Mouse (Mus musculus): Measurements from ENCODE around the gene Hlcs.

The Hlcs gene

DNA sequence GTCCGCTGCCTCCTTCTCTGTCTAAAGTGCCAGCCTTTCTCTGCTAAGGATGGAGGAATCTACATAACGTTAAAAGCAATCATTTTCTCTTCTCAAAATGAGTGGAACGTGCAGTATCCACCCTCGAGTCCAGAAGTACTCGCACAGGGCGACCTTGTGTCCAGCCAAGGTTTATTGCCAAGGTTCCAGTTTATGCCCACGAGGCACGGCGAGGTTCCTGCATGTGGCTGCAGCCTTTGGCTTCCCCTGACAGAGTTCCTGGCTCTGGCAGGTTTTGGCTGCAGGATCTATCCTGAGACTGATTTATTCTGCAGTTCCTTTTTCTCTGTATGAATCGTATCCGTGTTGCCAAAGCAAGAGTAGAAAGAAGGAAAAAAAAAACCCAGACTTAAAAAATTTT lies 150.3 kb downstream of the Hlcs start:
- peak in 1 of 2 experiments; percentile 26 for DNase-seq (ENCODE audit: low spot score in 2 of 2)

DNA sequence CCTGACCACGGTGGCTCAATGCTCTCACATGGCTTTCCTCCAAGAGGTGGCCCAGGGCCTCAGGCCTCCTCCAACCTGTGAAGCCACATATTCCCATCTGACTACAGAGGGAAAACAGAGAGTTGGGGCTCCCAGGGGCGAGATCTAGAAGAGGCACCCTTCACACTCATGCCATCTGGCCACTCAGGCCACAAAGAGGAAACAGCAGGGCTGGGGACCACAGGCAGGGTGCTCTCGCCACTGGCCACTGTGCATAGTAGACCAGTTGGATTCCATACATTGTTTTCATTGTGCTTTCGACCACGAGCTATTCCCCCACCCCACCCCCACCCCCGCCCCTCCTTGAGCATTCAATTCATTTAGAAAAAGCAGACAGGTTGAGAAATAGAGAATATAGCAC lies 151.4 kb downstream of the Hlcs start:
- no peak for DNase-seq (ENCODE audit: low spot score in 2 of 2)

DNA sequence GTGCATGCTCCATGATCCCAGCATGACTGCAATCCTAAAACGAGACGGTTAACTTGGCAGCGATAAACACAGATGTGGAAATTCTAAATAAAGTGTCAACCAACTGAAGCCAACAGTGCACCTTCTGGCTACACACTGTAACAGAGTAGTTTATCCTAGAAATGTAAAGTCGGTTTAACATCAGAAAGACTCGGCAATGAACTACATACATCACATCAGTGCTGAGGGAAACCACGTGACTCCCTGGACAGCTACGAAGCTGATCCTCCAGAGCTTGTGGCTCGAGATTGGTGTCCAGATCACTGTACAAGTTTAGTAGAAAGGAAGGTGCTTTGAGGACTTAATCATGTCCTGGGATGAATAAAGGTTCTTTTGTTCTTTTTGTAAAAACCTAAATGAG lies 155.6 kb downstream of the Hlcs start:
- no peak for DNase-seq (ENCODE audit: low spot score in 2 of 2)

DNA sequence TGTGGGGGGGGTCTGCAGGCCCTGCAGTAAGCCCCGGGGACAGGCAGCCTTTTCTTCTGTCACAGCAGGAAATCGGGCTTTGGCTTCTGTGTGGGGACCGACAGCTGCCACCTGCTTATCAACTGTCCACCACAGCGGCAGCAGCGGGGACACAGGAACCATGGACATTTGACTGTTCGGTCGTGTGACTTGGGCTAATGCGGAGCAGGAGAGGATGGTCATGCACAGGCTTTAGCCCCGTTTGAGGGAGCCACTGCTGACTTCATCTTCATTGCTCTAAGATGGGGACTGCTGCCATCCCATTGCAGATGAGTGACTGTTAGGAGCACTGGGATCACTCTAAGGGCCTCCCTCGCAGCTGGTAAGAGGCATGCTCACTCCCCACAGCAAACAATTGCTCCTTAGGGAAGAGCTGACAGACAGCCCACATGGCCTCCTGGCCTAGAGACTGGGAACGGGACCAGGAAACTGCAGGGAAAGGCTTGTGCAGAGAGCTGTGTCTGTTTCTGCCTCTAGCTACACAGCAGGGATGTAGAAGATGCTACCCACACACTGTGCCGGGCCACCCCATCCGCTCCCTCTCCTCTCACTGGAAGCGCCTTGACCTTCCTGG lies 158.2 kb downstream of the Hlcs start:
- peak; percentile 9 to 26 for DNase-seq (ENCODE audit: low spot score in 2 of 2)

DNA sequence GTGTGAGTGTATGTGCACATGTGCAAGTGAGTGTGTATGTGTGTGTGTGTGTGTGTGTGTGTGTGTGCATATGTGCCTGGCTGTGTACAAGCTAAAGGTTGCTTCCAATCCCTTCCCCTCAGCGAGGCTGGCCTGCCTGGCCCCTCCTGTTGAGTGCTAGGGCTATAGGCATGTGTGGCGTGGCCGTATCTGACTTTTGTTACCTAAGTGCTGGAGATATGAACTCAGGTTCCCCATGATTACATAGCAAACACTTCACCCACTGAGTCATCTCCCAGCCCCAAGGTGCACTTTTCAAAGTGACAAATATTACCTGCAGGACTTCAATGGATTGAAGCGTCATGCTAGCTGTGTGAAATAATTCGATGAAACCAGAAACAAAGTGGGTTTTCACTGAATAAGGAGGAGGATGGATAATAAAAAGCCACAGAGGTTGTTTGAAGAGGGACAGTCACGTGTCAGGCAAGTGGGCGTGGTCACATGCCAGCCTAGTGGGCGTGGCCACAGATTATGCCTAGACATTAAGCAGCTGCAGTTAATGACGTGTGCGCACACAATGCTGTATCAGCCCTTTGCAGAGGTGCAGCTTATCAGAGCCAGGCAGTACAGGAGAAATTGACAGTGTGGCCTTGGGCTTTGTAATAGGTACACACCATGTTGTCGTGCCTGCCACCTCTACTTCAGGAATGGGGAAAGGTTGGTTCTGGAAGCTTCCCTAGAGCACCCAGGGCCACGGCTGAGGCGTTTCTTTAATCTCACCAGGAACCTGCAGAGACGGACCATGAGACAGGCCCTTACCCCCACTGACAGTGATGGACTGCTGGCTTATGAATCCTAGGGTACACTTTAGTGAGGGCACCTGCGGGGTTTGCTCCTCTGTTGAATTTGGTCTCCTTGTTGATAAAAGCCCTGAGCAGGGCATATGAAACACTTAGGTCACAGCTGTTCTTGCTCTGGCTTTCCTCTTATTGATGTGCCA lies 163.0 kb downstream of the Hlcs start:
- DNase-seq (ENCODE audit: low spot score in 2 of 2): no peak

DNA sequence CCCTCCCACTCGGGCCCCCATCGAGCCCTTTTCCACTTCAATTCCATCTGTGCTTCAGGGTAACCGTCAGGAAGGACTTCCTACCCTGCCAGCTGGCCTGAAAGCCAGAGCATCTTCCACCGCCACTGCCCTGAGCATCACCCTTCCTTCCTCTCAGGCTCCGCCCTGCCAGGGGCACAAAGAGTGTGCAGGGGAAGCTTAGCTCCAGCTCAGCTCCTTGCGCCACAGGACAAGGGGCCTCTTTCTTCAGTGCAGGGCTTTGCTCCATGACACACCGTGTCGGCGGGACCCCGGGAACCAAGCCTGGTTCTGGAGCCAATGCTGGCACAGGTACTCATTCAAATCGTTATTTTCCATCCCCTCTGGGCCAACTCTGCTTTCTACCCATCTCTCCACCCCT lies 165.2 kb downstream of the Hlcs start:
- DNase-seq (ENCODE audit: low spot score in 2 of 2): no peak

DNA sequence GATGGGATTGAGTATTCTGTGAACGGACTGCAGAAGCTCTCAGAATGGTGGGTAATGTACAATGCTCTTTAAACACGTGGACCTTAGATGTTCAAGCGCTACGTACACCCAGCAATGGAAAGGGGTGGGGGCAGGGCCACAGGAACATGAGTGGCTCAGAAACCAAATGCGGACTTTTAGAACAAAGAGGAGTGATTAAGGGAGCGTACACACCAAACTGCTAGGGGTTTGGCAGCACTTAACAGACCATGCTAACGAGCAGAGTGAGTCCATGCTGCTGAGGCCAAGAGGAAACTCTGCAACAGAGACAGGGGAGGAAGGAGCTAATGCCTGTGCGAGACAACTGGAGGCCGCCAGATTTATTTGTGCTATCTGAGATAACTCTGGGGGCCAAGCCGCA lies 170.0 kb downstream of the Hlcs start:
- DNase-seq (ENCODE audit: low spot score in 2 of 2): peak in 1 of 2 experiments; percentile 6

DNA sequence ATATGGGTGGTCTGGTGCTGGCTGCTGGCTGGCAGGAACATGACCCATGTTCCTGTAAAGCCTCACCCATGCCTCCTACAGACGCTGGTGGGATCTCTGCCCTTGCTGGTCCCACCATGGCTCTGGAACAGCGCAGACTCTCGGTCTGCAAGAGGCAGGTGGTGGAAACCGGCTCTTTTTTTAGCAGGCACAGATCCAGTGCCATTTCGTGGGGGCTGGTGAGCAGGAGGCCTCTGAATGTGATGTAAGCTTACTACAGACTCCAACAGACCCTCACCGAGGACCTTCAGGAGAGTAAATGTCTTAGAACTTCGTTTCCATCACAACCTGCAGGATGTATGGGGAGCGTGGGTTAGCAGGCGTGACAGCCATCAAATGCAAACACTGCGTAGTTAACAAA lies 172.6 kb downstream of the Hlcs start:
- DNase-seq (ENCODE audit: low spot score in 2 of 2): peak in 1 of 2 experiments; percentile 52

DNA sequence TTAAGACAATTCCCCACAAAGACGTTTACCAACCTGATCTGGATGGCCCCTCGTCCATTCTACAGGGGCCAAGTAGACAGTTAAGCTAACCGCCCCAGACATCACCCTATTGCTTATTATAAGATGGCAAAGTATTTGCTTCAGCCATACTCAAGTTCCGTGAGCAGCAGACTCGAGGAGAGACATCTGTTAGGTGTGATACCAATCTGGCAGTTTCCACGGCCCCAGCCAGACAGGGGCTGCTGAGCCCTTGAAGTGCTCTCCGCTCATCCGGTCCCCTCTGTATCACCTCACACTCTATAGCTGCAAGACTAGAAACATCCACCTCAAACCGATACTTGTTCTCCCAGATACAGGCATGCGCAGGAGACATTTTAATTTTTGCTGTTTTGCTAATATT lies 179.2 kb downstream of the Hlcs start:
- no peak for DNase-seq (ENCODE audit: low spot score in 2 of 2)

DNA sequence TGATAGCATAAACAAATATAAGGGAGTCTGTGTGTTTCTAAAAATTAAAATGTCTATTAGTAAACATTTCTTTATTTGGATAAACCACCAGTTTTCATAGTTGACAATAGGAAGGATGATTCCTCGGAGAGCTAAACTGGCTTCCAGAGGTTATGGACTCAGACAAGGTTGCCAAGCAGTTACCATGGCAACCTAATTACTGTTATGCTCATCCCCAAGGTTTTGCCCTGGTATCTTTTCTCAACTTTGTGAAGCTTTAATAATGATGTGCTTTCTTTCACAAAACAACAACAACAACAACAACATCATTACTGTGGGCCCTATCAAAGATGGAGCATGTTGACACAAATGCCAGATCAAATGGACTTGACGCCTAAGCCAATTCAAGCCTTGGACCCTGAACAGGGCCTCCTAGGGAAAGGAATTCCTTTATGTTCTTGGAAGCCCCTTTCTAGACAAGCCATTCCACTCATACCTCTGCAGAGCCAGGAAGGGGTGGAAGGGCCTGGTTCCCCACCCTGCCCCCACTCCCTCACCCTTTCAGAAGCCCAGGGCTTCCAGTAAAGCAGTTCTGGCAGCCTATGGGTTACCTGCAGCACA lies 185.0 kb downstream of the Hlcs start:
- DNase-seq (ENCODE audit: low spot score in 2 of 2): no peak

DNA sequence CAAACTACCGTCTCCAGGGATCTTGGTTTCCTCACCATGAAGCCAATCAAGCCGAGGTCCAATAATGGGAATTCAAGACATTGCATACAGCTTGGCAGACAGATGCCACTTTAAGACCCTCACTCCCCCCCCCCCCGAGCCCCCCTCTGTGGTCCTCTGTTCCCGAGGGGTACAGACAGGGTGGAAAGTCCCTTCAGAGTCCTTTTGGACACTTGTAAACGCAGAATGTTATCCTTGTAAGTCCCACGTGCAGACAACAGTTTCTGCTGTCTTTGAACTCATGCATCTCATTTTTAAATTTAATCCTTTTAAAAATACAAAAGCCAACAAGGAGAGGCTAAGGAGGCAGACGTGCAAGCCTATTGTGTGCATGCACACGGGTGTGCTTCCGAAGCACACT lies 187.2 kb downstream of the Hlcs start:
- no peak for DNase-seq (ENCODE audit: low spot score in 2 of 2)

DNA sequence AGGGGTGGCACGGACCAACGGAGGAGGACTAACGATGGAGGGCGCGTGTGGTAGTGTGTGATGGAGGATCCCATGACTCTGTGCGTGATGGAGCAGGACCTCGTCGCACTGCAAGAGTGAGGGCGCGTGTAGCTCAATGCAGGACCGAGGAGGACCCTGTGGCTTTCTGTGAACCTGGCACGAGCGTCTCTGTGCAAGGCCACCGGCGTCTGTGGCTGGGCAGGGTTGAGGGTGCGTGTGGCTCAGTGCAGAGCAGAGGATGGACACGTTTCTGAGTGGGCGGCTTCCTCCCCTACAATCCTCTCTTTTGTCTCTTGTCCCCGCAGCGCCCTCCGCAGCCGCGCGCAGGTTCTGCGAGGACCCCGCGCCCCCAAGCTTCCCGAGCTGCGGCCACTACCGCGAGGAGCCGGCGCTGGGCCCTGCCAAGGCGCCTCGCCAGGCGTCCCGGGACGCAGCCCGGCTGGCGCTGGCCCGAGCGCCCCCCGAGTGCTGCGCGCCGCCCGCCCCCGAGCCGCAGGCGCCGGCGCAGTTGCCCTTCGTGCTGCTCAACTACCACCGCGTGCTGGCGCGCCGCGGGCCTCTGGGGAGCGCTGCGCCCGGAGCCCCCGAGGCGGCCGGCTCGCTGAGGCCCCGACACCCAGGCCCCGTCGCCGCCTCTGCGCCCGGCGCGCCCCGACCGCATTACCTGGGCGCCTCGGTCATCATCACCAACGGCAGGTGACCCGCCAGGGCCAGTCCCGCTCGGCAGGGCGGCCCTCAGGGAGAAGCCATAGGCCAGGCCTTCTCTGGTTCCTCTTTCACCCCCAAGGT lies 188.0 kb downstream of the Hlcs start:
- peak in 1 of 2 experiments; percentile 13 for DNase-seq (ENCODE audit: low spot score in 2 of 2)

DNA sequence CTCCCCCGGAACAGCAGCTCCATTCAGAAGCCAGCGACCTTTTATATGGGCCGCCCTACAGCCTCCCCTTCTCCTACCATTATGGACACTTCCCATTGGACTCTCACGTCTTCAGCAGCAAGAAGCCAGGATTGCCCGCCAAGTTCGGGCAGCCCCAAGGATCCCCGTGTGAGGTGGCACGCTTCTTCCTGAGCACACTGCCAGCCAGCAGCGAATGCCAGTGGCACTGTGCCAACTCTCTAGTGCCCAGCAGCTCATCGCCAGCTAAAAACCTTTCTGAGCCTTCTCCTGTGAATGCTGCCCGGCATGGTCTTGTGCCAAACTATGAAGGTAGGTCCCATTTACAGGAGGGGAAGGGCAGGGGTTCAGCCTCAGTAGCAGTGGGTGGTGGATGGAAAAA lies 190.1 kb downstream of the Hlcs start:
- peak in 1 of 2 experiments; percentile 19 for DNase-seq (ENCODE audit: low spot score in 2 of 2)

DNA sequence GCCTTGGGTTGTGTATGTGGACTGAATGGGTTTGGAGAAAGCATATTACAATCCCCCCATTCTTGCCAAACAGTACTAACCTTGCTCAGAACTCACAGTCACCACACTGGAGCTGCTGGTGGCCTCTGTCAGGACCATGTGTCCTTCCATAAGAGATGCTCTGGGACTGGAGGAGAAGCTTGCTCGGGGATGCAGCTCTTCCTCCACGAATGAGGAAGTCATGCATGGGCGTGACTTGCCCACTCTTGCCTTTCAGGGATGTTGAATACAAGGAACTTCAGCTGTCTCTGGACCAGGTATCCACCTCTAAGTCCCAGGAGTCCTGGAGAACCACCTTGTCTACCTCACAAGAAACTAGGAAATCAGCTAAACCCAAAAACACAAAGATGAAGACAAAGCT lies 191.0 kb downstream of the Hlcs start:
- no peak for DNase-seq (ENCODE audit: low spot score in 2 of 2)

DNA sequence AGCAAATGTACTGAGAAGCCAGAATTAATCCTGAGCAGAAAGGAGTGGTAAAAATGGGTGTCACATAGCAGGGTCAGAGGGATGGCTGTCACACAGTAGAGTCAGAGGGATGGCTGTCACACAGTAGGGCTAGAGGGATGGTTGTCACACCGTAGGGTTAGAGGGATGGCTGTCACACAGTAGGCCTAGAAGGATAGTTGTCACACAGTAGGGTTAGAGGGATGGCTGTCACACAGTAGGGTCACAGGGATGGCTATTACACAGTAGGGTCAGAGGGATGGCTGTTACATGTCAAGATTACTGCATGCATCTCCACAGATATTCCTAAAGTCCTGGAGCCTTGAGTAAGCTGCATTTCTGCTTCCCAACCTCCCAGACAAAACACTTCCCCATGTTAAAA lies 195.0 kb downstream of the Hlcs start:
- no peak for DNase-seq (ENCODE audit: low spot score in 2 of 2)

DNA sequence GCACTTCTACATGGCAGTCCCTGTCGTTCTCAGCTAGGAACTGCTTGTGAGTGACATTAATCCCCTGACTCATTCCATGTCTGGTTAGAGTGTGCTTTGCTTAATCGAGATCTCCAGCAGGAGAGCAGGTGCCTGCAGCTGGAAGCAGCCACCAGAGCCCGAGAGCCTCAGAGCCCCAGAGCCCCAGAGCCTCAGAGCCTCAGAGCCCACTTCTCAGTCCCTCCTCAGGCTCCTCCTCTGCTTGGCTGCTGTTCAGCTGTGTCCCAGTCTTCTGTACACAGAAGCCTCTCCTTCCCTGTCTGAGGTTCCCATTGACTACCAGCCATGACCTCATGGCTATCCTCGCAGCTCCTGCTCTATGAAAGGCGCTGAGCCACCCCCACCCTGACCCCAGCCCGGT lies 196.0 kb downstream of the Hlcs start:
- DNase-seq (ENCODE audit: low spot score in 2 of 2): no peak

DNA sequence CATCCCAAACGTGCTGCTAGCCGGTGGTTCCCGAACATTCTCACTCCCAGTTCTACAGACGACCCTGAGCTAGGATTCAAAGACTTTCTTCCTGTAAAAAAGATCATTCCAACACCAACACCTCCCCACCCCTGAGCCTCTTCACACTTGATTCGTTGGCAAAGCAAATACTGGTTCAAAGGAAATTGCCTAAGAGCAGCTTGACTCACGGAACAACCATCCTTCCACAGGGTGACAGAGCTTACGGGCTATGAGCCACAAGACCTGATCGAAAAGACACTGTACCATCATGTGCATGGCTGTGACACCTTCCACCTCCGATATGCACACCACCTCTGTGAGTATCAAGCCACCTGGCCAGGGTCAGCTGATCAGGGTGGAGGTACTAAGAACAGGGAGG lies 198.7 kb downstream of the Hlcs start:
- no peak for DNase-seq (ENCODE audit: low spot score in 2 of 2)

DNA sequence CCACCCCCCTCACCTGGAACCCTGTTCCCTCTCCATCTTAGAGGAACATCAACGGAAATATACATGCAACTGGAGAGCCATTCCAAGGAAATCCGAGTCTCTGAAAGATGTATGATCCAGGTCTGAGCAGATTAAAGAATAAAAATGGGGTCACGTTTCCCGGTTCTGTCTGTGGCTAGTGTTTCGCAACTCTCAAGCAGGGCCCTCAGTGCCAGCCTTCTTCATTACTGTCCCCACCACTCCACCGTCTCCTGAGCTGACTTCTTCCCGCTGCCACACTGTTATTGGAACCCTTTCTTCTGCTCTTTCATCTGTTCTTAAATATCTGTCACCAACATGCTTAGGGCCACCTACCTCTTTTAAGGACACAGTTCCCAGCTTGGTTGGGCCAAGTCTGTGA lies 200.2 kb downstream of the Hlcs start:
- DNase-seq (ENCODE audit: low spot score in 2 of 2): no peak

DNA sequence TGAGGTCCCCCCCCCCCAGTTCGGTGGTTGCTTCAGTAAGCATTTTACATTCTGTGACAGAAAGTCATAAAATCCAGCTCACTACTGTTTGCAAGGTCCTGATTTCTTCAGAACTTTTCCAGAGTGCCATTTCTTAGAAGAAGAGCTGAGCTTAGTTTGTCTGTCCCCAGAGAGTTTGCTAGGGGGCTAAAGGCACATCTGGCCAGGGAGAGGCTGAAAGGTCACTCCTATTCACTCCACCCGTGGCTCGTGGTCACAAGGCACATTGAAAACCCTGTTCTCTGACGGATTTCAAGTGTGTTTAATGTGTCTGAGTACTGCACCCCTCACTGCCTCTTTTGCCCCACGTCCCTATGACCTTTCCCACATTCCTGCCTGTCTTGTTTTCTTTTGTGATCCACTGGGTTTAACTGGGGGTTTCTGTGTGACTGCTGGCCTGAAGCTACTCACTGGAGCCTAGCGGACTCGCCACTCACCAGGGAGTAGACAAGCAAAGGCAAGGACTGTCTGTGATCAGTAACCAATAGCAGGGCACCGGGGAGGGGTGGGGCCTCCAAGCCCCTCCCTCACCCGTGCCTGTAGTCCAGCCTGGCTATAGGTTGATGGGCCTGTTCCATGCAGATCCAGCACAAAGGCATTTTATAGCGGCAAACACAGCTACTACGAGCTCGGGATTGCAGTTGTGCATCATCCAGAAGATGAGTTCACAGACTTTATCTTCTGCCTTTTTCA lies 215.5 kb downstream of the Hlcs start:
- no peak for DNase-seq (ENCODE audit: low spot score in 2 of 2)

DNA sequence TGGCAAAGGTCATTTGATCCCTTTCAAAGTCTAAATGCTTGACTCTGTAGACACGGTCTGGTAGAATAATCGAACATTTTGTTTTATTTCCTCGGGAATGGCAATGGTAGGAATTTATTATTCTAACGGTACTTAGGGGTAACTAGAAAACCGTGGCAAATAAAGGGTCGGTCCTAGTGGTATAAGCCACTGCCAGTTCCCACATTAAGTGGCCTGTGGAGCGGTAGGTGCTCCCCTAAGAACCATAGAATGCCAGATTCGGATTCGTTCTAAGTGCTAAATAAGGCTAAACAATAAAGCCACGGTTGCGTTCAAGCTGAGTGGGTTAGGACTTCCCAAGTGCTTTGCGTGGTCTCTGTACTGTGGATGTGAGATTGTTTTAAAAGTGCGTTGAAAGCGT lies 216.9 kb downstream of the Hlcs start:
- no peak for DNase-seq (ENCODE audit: low spot score in 2 of 2)

DNA sequence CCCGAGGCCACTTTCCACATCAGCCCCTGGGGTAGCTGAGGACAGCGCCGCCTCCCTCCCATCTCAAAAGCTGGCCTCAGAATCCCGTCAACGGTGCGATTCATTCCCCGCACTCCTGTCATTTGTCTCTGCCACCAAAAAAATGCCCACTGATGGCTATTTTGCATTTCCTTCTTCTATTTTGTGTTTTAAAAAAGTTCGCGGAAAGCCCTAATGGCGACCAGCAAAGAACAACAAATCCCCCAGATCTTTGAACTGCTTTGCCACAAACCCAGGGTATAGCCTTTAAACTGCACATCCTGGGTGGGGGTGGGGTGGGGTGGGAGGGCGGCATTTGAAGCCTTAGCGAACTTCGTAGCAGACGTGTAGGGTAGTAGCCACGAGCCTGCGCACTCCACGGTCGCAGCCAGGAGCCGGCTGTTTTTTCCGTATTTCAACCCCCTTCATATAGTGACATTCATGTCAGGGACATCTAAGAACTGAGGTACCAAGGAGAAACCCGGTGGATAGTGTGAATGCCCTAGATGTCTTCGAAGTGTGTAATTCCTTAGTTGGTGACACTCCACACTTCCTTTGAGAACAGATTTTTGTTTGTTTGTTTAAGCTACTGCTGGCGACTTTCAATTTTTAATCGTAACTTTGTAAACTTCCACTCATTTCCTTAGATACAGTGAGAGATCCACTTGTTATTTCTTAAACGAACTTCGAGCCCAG lies 218.1 kb downstream of the Hlcs start:
- no peak for DNase-seq (ENCODE audit: low spot score in 2 of 2)

All from frontal cortex, postnatal 36 days (tissue).